Mouse (Mus musculus) kidney, embryonic 16.5 days (tissue): Measurements from ENCODE around the gene Trim3. TPM values are rescaled to one million over a fixed set of nuclear protein-coding genes. Genes with fewer than 3 reads are reported as not detected.

Experiments used
- ATAC-seq: fragments of 200-750 bp; cut with Nextera tagmentation; 2 replicates; pipeline ENCODE4 v1.8.0; 2017; ENCODE audit warnings: moderate TSS enrichment; ENCODE audit not compliant: low FRiP score, low TSS enrichment
- H3K27ac ChIP-seq: fragments of 300-500 bp; sonication (generic); 2 replicates; pipeline ENCODE4 v1.5.1; 2014; ENCODE audit warnings: low read length
- H3K27me3 ChIP-seq: fragments of 300-500 bp; sonication (generic); 2 replicates; pipeline ENCODE4 v1.6.1; 2014; ENCODE audit warnings: low read length, control low read depth, mixed read lengths; ENCODE audit not compliant: insufficient read depth
- H3K36me3 ChIP-seq: fragments of 300-500 bp; sonication (generic); 2 replicates; pipeline ENCODE4 v1.6.1; 2014; ENCODE audit warnings: low read length, control low read depth, mixed read lengths; ENCODE audit not compliant: insufficient read depth
- H3K4me1 ChIP-seq: fragments of 300-500 bp; sonication (generic); 2 replicates; pipeline ENCODE4 v1.6.1; 2014; ENCODE audit warnings: low read length, control low read depth, mixed read lengths; ENCODE audit not compliant: insufficient read depth
- H3K4me2 ChIP-seq: fragments of 300-500 bp; sonication (generic); replicated peaks from 2 replicates; pipeline ENCODE4 v1.6.1; 2014; ENCODE audit warnings: low read depth, low read length
- H3K4me3 ChIP-seq: fragments of 300-500 bp; sonication (generic); 2 replicates; pipeline ENCODE4 v1.5.1; 2014; ENCODE audit warnings: mild to moderate bottlenecking, low read length
- H3K9ac ChIP-seq: fragments of 300-500 bp; sonication (generic); replicated peaks from 2 replicates; pipeline ENCODE4 v1.6.1; 2014; ENCODE audit warnings: low read length
- H3K9me3 ChIP-seq: fragments of 300-500 bp; sonication (generic); 2 replicates; pipeline ENCODE4 v1.6.1; 2016; ENCODE audit warnings: low read length, control low read depth
- WGBS: fragments of 180-500 bp; shearing (Covaris S2); extraction: QIAGEN DNeasy Blood & Tissue Kit; methylation state at CpG from one replicate; pipeline ENCODE4 v1.1.7; 2014; 5-methylcytosine and 5-hydroxymethylcytosine counted together
- polyA plus RNA-seq: library from polyadenylated mRNA; unstranded; fragments of >200 nt; fragmentation: Nextera tagmentation; extraction: Ambion mirVana; gene quantifications from 2 replicates; pipeline ENCODE4 v1.2.1, GENCODE M21; 2015

The Trim3 gene
- polyA plus RNA-seq, 1 experiment from 2014 or later, result 38.7 TPM

DNA sequence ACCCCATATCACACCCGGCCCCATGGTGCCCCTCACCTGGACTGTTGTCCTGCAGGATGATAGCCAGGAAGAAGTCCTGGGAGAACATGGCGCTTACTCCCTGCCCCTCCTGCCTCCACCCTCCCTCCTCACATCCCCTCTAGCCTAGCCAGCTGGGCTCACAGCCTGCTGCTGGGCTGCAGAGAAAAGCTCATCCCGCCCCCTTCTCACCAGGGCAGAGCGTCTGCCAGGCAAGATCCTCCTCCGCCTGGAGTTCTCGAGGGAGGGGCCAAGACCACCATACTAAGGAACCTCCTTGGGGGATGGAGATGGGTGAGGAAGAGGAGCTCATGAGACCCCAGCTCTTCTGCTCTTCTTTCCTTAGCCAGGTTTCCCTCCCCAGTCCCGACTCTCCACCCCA is 64.8 kb downstream of the Trim3 start:
- 22% methylated on average over 7 of the region's 7 CpGs for WGBS
- peaks cover 42% of the 10 kb centered on the region for H3K36me3 ChIP-seq
- no peak overlapping the region for H3K27ac ChIP-seq
- H3K27me3 ChIP-seq, result no peaks in the 10 kb centered on the region
- peaks cover 17% of the 10 kb centered on the region for H3K4me1 ChIP-seq
- no peak overlapping the region for H3K9ac ChIP-seq
- no peak overlapping the region for H3K4me3 ChIP-seq
- peak; percentile 16 for ATAC-seq
- H3K9me3 ChIP-seq, result no peaks in the 10 kb centered on the region
- H3K4me2 ChIP-seq, result no peak overlapping the region

DNA sequence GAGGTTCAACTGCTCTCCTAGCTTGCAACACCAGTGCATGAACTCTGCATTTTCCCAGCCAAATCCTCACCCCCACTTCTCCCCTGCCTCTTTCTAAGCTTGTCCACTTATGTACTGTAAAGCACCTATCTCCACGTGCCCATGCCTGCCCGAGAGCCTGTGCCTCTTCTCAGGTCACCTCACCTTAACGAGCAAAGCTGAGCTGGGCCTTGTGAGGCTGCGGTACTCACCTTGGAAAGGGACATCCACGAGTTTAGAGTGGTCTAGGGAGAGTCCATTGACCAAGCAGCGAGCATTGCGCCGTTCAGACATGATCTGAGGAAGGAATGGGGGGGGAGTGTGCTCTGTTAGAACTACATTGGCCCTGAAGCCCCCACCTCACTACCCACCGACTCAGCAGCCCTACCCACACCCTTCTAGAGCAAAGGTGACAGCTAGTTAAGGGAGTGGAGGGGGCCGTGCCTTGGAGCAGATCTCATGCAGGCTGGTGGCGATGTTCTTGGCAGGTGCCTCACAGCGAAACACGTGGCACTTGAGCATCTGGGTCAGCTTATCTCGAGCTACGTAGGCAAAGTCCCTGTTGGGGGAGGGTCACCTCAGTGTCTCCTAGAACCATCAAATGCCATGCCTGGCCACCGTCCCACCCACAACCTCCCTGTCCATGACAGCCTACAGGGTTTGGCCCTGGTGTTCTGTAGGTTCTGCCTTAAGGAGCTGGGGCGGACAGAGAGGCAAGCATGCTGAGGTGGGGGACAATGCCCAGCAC is 68.1 kb downstream of the Trim3 start:
- Histone ChIP-seq H3K9me3 (no peaks in the 10 kb centered on the region), H3K4me2 (no peak overlapping the region), H3K4me3 (no peak overlapping the region), H3K27ac (no peak overlapping the region), H3K27me3 (no peaks in the 10 kb centered on the region), H3K4me1 (peaks cover 17% of the 10 kb centered on the region), H3K9ac (no peak overlapping the region), H3K36me3 (peaks cover 39% of the 10 kb centered on the region)
- 89% methylated on average over 17 of the region's 17 CpGs for WGBS
- ATAC-seq, result no peak

GRCm38 (mm10) chr7:105563367-105563766 is 70.0 kb downstream of the Trim3 start:
- no peak overlapping the region for H3K4me3 ChIP-seq
- no peak overlapping the region for H3K27ac ChIP-seq
- peaks cover 43% of the 10 kb centered on the region for H3K36me3 ChIP-seq
- no peak overlapping the region for H3K4me2 ChIP-seq
- H3K27me3 ChIP-seq, result no peaks in the 10 kb centered on the region
- no peaks in the 10 kb centered on the region for H3K4me1 ChIP-seq
- no peak overlapping the region for H3K9ac ChIP-seq
- WGBS, result 78% methylated on average over 3 of the region's 3 CpGs
- ATAC-seq, result no peak
- H3K9me3 ChIP-seq, result no peaks in the 10 kb centered on the region

DNA sequence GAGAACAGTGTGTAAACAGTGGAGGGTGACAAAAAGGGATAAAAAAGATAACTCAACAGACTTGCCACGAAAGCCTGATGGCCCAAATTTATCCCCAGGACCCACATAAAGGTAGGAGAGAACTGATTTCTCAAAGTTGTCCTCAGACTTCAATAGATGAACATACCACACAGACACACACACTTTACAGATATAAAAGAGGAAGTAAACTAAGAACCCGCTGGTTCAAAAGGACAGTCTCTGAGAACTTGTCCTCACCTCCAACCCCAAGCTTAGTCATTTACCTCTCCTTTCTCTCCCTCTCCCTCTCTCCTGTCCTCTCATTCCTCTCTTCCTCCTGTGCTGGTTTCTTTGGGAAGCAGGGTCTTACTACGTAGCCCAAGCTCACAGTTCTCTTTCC is 71.1 kb downstream of the Trim3 start:
- Histone ChIP-seq H3K4me3 (no peak overlapping the region), H3K4me2 (no peak overlapping the region), H3K27ac (no peak overlapping the region), H3K9ac (no peak overlapping the region), H3K4me1 (no peaks in the 10 kb centered on the region), H3K9me3 (no peaks in the 10 kb centered on the region), H3K36me3 (peaks cover 50% of the 10 kb centered on the region), H3K27me3 (no peaks in the 10 kb centered on the region)
- 92% methylated on average over 3 of the region's 3 CpGs for WGBS
- ATAC-seq, result no peak

DNA sequence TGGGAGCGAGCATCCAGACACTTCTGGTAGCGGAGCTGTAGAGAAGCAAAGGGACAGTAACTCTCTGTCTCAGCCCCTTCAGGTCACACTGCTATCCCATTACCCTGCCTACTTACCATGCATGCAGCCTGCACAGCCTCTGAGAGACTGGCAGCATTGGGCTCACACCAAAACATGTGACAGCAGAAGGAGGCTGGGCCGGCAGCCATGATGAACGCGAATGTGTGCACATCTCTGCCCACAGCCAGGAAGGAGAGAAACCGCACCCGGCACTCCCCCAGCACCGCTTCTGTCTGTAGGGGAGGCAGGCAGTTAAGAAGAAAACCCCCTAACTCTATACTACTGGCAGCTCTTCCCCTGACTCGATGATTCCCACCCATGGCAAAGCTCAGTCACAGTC is 74.4 kb downstream of the Trim3 start:
- 87% methylated on average over 9 of the region's 9 CpGs for WGBS
- H3K36me3 ChIP-seq, result peaks cover 24% of the 10 kb centered on the region
- H3K27ac ChIP-seq, result no peak overlapping the region
- no peak overlapping the region for H3K4me3 ChIP-seq
- H3K9me3 ChIP-seq, result no peaks in the 10 kb centered on the region
- no peak for ATAC-seq
- no peaks in the 10 kb centered on the region for H3K27me3 ChIP-seq
- H3K4me2 ChIP-seq, result no peak overlapping the region
- peaks cover 12% of the 10 kb centered on the region for H3K4me1 ChIP-seq
- H3K9ac ChIP-seq, result no peak overlapping the region

GRCm38 (mm10) chr7:105557671-105558070 is 75.7 kb downstream of the Trim3 start:
- H3K27me3 ChIP-seq, result no peaks in the 10 kb centered on the region
- H3K4me2 ChIP-seq, result no peak overlapping the region
- peaks cover 24% of the 10 kb centered on the region for H3K36me3 ChIP-seq
- no peaks in the 10 kb centered on the region for H3K9me3 ChIP-seq
- no peak overlapping the region for H3K4me3 ChIP-seq
- no peak for ATAC-seq
- peaks cover 16% of the 10 kb centered on the region for H3K4me1 ChIP-seq
- no peak overlapping the region for H3K9ac ChIP-seq
- WGBS, result 82% methylated on average over 11 of the region's 11 CpGs
- no peak overlapping the region for H3K27ac ChIP-seq

GRCm38 (mm10) chr7:105556406-105556805 is 77.0 kb downstream of the Trim3 start:
- ATAC-seq, result no peak
- H3K4me3 ChIP-seq, result no peak overlapping the region
- H3K4me1 ChIP-seq, result peaks cover 16% of the 10 kb centered on the region
- no peak overlapping the region for H3K4me2 ChIP-seq
- 88% methylated on average over 8 of the region's 8 CpGs for WGBS
- H3K9me3 ChIP-seq, result no peaks in the 10 kb centered on the region
- no peaks in the 10 kb centered on the region for H3K27me3 ChIP-seq
- no peak overlapping the region for H3K27ac ChIP-seq
- no peak overlapping the region for H3K9ac ChIP-seq
- H3K36me3 ChIP-seq, result peaks cover 21% of the 10 kb centered on the region

- Histone ChIP-seq H3K4me3 (no peak overlapping the region), H3K9ac (no peak overlapping the region), H3K27me3 (no peaks in the 10 kb centered on the region), H3K4me2 (no peak overlapping the region), H3K9me3 (no peaks in the 10 kb centered on the region), H3K27ac (no peak overlapping the region), H3K4me1 (peaks cover 16% of the 10 kb centered on the region), H3K36me3 (peaks cover 16% of the 10 kb centered on the region)
- WGBS, result 91% methylated on average over 10 of the region's 10 CpGs
- no peak for ATAC-seq
These were observed 77.8 kb downstream of the Trim3 start for GRCm38 (mm10) chr7:105555571-105555970.

Other genes starting within 250 kb of the Trim3 start
- 47.2 and 49.2 TPM in 2 replicates for gene Fam160a2, start 233.5 kb downstream of the Trim3 start, polyA plus RNA-seq
- not detected in 2 replicates for gene Cnga4, start 229.0 kb downstream of the Trim3 start, polyA plus RNA-seq
- gene Cckbr, start 207.8 kb downstream of the Trim3 start, polyA plus RNA-seq, result 0.67 and 0.85 TPM in 2 replicates
- gene Cavin3, start 151.3 kb downstream of the Trim3 start, polyA plus RNA-seq, result 59.4 and 75.7 TPM in 2 replicates
- 58.7 and 60.7 TPM in 2 replicates for gene Smpd1, start 79.2 kb downstream of the Trim3 start, polyA plus RNA-seq
- 62.1 and 62.2 TPM in 2 replicates for gene Apbb1, start 51.9 kb downstream of the Trim3 start, polyA plus RNA-seq
- 1.3 and 1.7 TPM in 2 replicates for gene Hpx, start 33.4 kb downstream of the Trim3 start, polyA plus RNA-seq
- gene Timm10b, start 6.5 kb upstream of the Trim3 start, polyA plus RNA-seq, result 164 and 183 TPM in 2 replicates
- 92.4 and 92.5 TPM in 2 replicates for gene Arfip2, start 6.8 kb upstream of the Trim3 start, polyA plus RNA-seq
- 13.1 and 32.4 TPM in 2 replicates for gene Gm45799, start 7.0 kb upstream of the Trim3 start, polyA plus RNA-seq
- 1.7 and 2.0 TPM in 2 replicates for gene Dnhd1, start 17.3 kb upstream of the Trim3 start, polyA plus RNA-seq
- 377 and 439 TPM in 2 replicates for gene Ilk, start 103.0 kb upstream of the Trim3 start, polyA plus RNA-seq
- 42.9 TPM in 2 replicates for gene Rrp8, start 103.8 kb upstream of the Trim3 start, polyA plus RNA-seq
- 107 and 121 TPM in 2 replicates for gene Taf10, start 110.8 kb upstream of the Trim3 start, polyA plus RNA-seq
- gene Tpp1, start 118.7 kb upstream of the Trim3 start, polyA plus RNA-seq, result 120 and 123 TPM in 2 replicates
- gene Dchs1, start 154.1 kb upstream of the Trim3 start, polyA plus RNA-seq, result 10.4 and 10.5 TPM in 2 replicates
- gene Mrpl17, start 177.5 kb upstream of the Trim3 start, polyA plus RNA-seq, result 378 and 386 TPM in 2 replicates